Mouse (Mus musculus) thymus, postnatal 36 days (tissue): Measurements from ENCODE around the gene Fam181b.

Experiments used
- DNase-seq, 2 experiments: peaks; one replicate each; pipeline ENCODE4 v3.0.0; 2022; ENCODE audit warnings: mixed read lengths in 2 of 2

Fam181b gene

DNA sequence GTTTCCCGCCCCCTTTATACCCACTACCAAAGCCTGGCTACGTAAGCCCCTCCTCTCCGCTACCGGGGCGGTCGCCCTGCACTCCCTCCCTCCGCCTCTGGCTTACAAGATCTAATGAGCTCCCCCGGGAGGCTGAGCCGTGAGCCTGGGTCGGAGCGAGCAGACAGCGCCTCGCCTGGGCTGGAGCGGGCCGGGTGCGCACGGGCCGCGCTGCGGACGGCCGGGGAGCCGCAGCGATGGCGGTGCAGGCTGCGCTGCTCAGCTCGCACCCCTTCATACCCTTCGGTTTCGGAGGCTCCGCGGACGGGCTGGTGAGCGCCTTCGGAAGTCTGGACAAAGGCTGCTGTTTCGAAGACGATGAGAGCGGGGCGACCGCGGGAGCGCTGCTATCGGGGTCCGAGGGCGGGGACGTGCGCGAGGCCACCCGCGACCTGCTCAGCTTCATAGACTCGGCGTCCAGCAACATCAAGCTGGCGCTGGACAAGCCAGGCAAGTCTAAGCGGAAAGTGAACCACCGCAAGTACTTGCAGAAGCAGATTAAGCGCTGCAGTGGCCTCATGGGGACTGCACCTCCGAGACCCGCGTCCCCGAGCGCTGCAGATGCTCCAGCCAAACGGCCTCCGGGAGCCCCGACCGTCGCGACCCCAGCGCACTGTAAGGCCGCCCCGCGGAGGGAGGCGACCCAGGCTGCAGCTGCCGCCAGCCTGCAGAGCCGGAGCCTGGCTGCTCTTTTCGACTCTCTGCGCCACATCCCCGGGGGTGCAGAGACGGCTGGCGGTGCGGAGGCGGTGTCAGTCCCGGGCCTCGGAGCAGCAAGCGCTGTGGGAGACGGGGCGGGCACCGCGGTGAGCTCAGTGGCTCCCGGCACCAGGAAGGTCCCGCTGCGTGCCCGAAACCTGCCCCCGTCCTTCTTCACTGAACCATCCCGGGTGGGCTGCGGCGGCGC lies at the start of gene Fam181b:
Gene Fam181b (plus strand): TSS at position 81 of the 946 bp plus-strand sequence.
- DNase-seq = no peak

DNA sequence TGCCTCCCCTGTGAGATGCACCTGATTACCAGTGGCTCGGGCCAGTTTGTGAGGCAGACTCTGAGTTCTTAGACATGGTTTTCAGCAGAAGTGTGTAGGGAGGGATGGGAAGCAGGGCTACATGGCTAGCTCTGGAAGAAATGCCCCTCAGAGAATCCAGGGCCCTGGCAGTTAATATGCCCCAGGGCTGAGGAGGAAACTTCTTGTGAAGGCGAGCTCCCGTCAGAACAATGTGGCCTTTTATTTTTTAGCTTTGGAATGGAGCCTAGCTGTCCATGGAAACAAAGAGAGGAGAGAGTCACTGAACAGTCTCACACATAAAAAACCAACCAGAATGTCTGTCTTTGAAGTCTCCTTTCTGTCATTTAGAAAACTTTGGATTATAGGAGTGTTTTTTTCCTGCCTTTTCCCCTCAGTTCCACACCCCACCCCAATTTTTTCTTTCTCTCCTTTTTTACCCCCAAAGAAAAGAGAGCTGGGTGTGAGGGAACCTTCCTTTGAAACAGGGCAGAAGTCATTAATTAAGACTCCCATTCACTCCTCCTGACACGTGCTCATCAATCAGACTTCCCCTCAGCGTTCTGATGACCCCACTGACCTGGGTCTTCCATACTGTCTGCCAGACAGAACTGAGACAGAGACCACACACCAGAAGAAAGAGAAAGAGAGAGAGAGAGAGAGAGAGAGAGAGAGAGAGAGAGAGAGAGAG lies 41.7 kb upstream of the Fam181b start:
- DNase-seq = no peak

DNA sequence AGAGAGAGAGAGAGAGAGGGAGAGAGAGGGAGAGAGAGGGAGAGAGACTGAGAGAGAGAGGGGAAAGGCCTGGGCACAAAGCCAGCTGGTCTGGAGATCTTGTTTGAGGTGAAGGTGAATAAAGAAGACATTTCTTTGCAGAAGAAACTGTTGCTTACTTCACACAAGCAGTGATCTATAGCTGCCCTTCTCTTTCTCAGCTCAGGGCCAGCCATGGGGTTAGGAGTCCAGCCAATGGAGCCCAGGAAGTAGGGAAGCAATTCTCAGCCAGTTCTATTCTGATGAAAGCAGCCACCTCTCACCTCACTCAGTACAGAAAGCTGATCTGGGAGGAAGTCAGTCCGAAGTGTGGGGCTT lies 41.2 kb upstream of the Fam181b start:
- DNase-seq = no peak

DNA sequence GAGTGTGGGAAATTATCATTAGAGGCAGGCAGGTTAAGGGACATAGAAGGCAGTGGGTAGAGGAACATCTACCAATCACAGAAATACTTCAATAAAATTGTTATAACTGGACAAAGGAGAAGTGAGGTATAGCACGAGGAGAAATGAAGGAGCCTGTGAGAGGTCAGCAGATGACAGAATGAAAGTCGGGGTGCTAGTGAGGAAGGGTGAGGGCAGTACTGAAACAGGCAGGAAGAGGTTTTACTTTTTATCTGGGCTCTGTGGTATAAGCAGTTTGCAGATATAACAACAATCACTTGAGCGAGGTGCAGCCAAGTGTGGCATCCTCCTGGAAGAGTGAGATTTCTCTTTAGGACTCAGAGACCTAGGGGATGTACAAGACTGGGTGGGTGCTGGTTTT lies 40.1 kb upstream of the Fam181b start:
- no peak for DNase-seq

DNA sequence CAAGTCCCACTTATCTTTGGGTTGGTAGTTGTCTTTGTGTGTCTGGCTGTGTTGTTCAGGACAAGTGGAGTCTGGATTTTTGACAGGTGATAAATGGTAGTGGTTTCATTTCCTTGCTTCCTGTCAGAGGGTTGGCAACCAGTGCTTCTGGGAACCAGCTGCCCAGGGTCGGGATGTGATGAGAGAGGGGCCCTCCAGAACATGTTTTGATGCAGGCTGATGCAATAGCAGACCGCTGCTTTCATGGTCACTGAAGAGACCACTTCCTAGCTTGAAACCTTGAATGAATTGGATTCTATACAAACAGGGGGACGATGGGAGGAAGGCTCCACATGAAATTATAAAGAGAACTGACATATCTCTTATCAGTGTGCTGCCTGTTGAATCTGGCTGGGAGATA lies 35.3 kb upstream of the Fam181b start:
- DNase-seq = no peak

DNA sequence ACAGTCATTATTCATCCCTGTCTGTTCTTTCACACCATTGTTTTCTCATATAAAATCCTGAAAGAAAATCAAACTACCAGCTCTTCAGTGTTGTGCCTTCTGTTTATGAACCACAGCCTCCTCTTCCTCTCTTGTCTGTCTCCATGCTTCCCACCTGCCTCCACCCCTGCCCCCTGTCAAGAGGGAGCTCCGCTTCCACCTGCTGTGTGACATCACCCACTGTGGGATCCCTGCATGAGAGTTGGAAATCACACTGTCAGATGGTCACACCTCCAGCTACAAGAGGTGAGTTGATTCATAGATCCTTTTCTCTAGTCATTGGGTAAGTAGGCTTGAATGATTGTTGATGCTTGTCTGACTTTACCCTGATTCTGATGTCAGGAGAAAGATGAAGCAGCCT lies 34.9 kb upstream of the Fam181b start:
- DNase-seq = no peak

DNA sequence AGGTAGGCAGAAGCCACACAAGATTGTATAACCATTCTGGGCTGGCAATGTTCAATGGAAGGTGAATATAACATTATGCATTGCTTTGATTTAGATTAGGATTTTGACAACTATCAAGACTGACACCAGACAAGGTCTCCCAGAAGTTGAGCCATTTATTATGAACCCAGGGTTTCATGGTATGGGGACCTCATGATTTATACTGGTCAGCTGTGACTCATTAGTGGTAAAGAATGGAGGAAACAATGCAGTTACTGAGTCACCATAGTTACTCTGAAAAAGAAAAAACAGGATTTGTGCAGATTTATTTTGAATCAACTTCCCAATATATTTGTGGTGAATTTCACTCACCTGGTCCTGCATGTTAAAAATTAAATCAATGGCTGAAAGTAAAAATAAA lies 18.8 kb upstream of the Fam181b start:
- no peak for DNase-seq

DNA sequence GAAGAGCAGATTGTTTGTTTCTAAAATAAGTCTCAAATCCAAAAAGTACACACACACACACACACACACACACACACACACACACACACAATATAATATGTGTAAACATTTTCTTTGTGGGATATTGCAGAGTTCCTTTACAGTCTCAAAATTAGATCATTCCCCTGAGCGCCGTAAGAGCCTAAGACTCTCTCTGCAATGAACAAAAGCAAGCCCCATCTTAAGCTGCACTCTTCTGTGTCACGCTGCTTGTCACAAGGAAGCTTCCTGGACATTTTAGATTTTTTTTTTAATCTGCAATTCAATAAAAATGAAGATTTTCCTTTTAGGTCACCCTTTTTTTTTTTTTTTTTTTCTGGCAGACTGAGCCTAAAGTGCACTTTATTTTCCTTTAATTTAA lies 17.9 kb upstream of the Fam181b start:
- no peak for DNase-seq

DNA sequence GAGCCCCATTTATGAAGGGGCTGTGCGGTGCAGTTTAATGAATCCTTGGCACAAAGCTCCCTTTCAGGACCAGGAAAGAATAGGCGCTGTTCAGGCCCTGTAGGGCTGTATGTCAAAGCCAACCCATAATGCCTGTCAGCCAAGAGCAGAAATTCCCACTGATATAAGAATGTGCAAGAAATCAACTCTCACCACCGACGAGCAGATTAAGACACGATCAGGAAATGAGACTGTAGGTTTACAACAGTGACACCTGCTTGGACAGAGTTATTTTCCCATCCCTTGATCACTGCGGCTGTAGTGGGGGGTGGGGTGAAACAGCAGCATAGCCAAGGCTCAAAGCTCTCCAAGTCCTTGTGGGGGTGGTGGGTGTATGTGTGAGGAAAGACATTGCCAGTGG lies 17.5 kb upstream of the Fam181b start:
- no peak for DNase-seq

DNA sequence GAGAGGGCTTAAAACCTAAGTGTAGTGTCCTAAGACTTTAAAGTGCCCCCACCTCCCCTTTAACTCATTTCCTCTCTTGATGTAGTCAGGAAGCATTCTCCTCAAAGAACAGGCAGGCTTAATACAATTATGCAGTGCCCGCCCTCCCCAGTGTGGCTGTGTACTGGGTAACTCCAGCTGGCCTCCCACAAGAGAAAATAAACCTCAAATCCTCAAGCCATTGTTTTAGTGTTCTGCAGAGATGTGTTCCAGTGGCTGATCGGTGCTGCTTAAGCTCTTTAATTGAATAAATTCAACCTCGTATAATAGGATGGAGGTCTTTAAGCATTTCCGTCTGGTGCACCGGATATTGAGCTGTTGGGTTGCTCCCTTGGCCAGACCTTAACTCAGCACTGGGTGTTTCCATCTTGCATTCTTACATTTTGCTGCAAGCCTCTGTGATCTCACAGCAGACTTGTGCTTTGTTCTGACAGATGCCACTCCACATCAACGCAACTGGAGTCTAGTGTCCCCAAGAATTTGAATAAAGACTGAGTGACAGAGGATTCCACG lies 12.1 kb upstream of the Fam181b start:
- no peak for DNase-seq

DNA sequence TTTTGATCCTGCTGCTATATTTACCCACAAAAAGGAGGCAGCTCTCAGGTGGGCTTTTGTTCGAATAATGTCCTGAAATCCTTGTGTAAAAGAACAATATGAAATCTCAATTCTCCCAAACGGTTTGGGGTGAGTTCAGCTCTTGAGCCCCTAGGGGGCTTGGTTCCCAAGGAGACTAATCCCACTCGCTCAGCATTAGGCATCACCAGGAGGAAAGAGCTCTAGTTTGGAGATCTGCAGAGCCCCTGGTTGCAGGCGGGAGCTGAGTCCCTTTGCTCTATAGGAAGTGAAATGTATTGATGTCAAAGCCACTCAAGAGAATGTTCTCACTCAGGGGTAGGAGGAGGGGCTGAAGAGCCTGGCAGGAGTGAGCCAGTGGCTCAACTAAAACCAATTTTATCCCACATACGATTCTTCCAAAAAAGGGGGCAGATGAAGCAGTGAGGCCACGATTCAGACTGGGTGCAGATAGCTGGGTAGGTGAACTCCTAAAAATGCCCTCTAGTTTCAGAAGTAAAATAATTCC lies 3.2 kb upstream of the Fam181b start:
- DNase-seq = no peak

DNA sequence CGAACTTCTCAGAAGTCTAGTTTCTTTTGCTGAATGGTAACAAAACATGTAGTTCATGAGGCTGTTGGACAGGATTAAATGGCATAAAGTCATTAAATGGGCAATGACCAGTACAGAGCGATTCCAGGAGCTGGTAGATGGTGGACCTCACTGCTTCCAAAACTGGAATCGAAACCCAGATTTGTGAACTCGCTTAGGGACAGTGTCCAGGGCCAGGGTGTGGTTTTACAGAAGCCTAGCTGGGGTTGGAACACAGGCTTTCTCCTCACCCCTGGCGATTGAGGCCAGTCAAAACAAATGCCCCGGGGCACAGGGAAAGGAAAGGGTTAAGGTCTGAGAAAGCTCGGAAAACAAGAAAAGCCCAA lies 263 bp upstream of the Fam181b start:
- DNase-seq = no peak

DNA sequence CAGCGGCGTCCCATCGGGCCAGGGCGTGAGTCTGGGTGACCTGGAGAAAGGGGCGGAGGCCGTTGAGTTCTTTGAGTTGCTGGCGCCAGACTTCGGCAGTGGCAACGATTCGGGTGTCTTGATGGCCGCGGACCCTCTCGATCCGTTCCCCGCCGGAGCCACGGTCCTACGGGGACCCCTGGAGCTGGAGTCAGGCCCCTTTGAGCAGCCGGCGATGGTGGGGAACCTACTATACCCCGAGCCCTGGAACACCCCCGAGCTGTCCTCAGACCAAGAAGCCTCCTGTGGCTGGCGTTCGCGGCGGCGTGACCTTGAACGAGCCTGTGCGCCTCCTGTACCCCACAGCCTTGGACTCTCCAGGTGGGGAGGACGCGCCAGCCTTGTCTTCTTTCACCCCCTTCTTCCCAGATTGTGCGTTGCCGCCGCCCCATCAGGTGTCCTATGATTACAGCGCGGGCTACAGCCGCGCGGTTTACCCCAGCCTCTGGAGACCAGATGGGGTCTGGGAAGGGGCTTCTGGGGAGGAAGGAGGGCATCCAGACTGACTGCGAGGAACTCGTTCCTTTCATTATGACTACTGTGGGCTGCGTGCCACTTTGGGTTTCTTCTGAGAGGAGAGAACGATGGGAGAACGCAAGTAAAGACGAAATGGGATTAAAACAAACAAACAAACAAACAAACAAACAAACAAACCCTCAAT lies 1.2 kb downstream of the Fam181b start:
- DNase-seq = no peak

DNA sequence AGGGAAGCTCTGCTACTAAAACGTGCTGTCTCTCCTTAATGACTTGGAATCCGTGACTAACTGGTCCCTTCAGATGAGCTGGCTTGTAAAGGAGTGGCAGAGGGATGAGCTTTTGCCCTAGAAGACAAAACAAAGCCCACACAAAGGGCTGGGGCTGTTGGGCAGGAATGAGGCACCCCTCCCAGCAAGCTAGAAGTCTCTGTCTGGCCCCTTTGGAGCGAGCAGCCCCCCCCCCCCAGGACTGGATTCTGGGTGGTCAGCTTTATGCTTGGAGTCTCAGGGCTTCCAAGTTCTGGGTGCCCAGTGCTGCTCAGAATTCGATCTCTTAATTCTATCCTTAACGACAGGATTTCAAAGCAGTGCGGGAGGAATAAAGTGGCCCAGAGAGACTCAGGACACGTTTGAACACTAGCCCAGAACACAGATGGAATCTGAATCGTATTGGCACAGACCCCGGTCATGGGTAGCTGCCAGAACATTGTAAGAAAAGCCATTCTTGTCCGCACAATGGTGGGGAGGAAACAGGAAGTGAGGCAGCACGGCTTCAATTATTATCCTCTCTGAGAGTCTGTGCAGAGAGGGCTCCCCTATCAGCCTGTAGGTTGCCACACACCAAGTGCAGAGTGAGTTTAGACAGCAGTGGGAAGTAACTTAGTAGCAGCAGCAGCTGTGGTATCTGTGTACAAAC lies 13.8 kb downstream of the Fam181b start:
- no peak for DNase-seq

DNA sequence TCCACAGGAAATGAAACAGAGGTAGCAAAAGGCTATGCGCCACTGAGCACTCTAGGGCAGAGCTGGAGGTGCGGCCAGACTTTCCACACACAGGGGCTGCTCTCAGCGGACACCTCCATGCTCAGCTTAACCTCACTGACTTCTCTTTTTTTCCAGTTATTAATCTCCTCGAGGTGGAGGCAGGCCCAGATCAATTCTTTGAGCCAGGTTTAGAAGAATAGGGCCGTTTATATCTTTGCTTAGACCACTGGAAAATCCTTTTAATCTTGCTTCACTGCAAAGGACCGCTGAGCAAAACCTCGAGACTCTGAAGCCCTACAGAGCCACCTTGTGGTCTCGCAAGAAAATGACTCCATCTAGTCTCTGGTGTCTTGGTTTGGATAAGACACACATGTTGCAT lies 15.8 kb downstream of the Fam181b start:
- no peak for DNase-seq

DNA sequence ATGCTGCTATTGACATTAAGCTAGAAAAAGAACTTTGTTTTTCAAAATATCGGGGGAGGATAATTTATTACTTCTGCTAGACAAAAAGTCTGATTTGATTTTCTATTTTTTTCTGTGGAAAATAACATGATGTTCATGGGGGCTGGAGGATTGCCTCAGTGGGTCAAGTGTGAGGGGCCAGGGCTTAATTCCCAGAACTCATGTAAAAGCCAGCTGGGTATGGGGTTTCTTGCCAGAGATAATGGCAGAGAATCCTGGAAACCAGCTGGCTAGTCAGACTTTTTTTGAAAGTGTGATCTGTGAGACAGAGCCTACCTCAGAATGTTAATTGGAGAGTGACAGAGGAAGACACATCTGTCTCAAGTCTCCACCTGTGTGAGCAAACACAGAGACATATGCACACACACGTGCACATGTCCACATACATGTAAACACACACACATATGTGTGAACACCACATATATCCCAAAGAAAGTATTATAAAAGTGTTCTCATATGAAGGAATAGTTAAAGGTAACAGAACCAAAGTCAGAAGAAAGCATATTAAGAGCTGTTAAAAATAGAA lies 25.2 kb downstream of the Fam181b start:
- DNase-seq = no peak

DNA sequence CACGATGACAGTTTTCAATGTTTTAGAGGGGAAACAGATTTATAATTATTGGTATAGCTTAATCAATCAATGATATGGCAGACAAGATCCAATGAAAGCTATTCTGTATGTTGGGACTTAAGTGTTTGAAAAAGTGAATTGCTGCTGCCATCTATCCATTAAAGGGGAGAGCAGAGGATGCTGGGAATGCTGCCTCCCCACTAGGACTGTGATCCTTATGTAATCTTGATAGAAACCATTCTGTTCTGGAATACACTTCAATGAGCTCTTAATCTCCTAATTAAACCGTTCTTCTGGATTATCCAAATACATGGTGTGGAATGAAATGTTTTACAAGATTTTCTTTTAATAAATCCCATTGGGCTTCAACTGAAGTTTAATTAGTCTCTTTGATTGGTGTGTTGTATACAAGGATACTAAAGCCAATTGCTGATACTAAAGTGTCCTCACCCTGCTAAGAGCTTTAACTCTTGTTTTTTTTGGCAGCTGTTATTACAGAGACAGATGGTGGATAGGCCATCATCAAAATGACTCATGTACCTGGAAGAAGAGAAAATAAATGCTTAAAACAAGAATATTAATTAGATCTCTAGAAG lies 30.8 kb downstream of the Fam181b start:
- no peak for DNase-seq

DNA sequence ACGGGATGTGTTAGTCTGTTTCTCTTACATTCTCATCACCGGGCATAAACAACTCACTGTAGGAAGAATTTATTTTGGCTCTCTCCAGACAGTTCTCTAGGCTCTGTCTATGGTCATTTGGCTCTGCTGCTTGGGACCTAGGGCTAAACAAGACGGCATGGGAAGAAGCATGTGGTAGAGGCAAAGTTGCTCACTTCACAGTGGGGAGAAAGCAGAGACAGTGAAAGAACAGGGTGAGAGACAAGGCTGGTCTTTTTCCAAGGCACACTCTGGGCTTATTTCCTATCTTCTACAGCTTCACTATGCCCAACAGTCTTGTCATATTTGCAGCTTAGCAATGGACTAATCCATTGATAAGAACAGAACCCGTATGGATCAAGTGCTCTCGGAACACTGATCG lies 31.4 kb downstream of the Fam181b start:
- DNase-seq = no peak

DNA sequence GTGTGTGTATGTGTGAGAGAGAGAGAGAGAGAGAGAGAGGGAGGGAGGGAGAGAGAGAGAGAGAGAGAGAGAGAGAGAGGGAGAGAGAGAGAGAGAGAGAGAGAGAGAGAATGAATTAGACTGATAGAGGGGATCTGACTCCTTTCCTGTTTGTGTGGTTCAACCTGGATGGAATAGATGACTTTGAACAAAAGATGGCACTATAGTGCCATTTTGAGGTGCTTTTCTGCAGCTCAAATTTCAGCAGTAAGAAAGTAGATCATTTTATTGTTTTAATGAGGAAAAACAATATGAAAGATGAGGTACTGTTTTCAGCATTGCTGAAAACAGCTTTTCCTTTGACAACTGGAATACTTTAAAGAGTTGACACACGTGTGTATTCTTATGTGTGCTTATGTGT lies 37.9 kb downstream of the Fam181b start:
- DNase-seq = no peak

DNA sequence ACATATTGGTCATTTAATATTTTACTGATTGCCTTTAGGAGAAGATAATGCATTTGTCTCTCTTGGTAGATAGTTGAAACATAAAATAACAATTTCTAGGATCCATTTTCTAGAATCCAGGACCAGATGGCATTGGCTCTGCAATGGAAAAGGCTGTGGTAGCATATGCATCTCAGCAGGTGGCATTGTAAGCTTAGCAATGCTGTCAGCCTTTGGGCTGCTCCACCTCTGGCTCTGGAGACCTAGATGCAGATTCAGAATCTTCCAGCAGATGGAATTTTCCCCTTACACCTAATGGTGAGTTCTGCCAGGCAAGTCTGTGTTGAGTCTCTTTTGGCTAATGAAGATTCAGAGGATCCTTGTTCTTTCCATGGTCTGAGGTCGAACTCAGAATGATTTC lies 44.3 kb downstream of the Fam181b start:
- DNase-seq = no peak
